Mouse (Mus musculus) MEL (cell line): Measurements from ENCODE around the gene Pabpn1l. TPM values are rescaled to one million over a fixed set of nuclear protein-coding genes. Genes with fewer than 3 reads are reported as not detected.
A peak's percentile ranks its signal among the peaks of the same experiment; 100 is the strongest.

Experiments
- DNase-seq: peaks from one replicate; pipeline ENCODE4 v3.0.0; 2011; ENCODE audit warnings: low read depth, low spot score
- H3K27ac ChIP-seq: 2 replicates; pipeline ENCODE4 v1.5.1; 2012; ENCODE audit warnings: low read depth, mild to moderate bottlenecking, control low read depth, low read length, moderate library complexity; ENCODE audit not compliant: control insufficient read depth
- H3K27me3 ChIP-seq, 2 experiments: fragments of 150-350 bp in 1 of 2; sonication (generic) in 1 of 2; 2 replicates each; pipeline ENCODE4 v1.6.1; 2012; ENCODE audit warnings: low read length in 2 of 2, mild to moderate bottlenecking in 2 of 2, improper control_type of control experiment in 1 of 2, moderate library complexity in 1 of 2; ENCODE audit not compliant: insufficient read depth in 2 of 2, control insufficient read depth in 1 of 2
- H3K36me3 ChIP-seq, 2 experiments: 2 replicates each; pipeline ENCODE4 v1.6.1; 2012 to 2014; ENCODE audit warnings: low read length in 2 of 2, improper control_type of control experiment in 1 of 2, inconsistent platforms in 1 of 2, mild to moderate bottlenecking in 1 of 2; ENCODE audit not compliant: insufficient read depth in 2 of 2, control insufficient read depth in 1 of 2
- H3K4me1 ChIP-seq, 2 experiments: fragments of 150-350 bp in 1 of 2; sonication (generic) in 1 of 2; 2 replicates each; pipeline ENCODE4 v1.6.1; 2012; ENCODE audit warnings: low read length in 2 of 2, improper control_type of control experiment in 1 of 2, mild to moderate bottlenecking in 1 of 2; ENCODE audit not compliant: insufficient read depth in 2 of 2, control insufficient read depth in 1 of 2
- H3K4me3 ChIP-seq, 2 experiments: fragments of 150-350 bp in 1 of 2; sonication (generic) in 1 of 2; 2 replicates each; pipeline ENCODE4 v1.5.1; 2012; ENCODE audit warnings: low read depth in 2 of 2, low read length in 2 of 2, mild to moderate bottlenecking in 2 of 2, moderate library complexity in 2 of 2, control low read depth in 1 of 2, improper control_type of control experiment in 1 of 2; ENCODE audit not compliant: control insufficient read depth in 1 of 2, insufficient read depth in 1 of 2
- H3K79me2 ChIP-seq: 2 replicates; pipeline ENCODE4 v1.6.1; 2012; ENCODE audit warnings: mild to moderate bottlenecking, low read length, moderate library complexity; ENCODE audit not compliant: control insufficient read depth, poor library complexity, insufficient read depth
- H3K9ac ChIP-seq: 2 replicates; pipeline ENCODE4 v1.6.1; 2012; ENCODE audit warnings: low read depth, mild to moderate bottlenecking, control low read depth, low read length, moderate library complexity; ENCODE audit not compliant: control insufficient read depth, poor library complexity, severe bottlenecking
- H3K9me3 ChIP-seq: fragments of 150-350 bp; sonication (generic); replicated peaks from 2 replicates; pipeline ENCODE4 v1.6.1; 2012; ENCODE audit warnings: mild to moderate bottlenecking, low read length, improper control_type of control experiment, moderate library complexity; ENCODE audit not compliant: insufficient read depth
- CTCF ChIP-seq, 3 experiments: IDR thresholded peaks in 2 of 3; conservative IDR thresholded peaks in 1 of 3; 2 replicates each; pipeline ENCODE4 v1.5.1; 2011 to 2012; ENCODE audit warnings: low read length in 3 of 3, low read depth in 2 of 3, mild to moderate bottlenecking in 2 of 3, improper control_type of control experiment in 1 of 3, inconsistent platforms in 1 of 3, mixed read lengths in 1 of 3, moderate library complexity in 1 of 3; ENCODE audit not compliant: control insufficient read depth in 1 of 3, insufficient read depth in 1 of 3, poor library complexity in 1 of 3, severe bottlenecking in 1 of 3
- E2F4 ChIP-seq: IDR thresholded peaks from 2 replicates; pipeline ENCODE4 v1.6.1; 2011; ENCODE audit warnings: low read depth, low read length, improper control_type of control experiment, borderline replicate concordance
- EP300 ChIP-seq, 2 experiments: IDR thresholded peaks; 2 replicates each; pipeline ENCODE4 v1.6.1; 2011; ENCODE audit warnings: improper control_type of control experiment in 2 of 2, low read length in 2 of 2, low read depth in 1 of 2, mild to moderate bottlenecking in 1 of 2
- GABPA ChIP-seq: IDR thresholded peaks from 2 replicates; pipeline ENCODE4 v1.6.1; 2012; ENCODE audit warnings: low read depth, mild to moderate bottlenecking, inconsistent platforms, low read length, improper control_type of control experiment, moderate library complexity
- KAT2A ChIP-seq: conservative IDR thresholded peaks from 2 replicates; pipeline ENCODE4 v1.6.1; 2012; ENCODE audit warnings: low read depth, low read length, improper control_type of control experiment, inconsistent platforms
- MAFK ChIP-seq: IDR thresholded peaks from 2 replicates; pipeline ENCODE4 v1.6.1; 2011; ENCODE audit warnings: low read depth, mild to moderate bottlenecking, low read length, improper control_type of control experiment, borderline replicate concordance
- MAX ChIP-seq: IDR thresholded peaks from 2 replicates; pipeline ENCODE4 v1.6.1; 2011; ENCODE audit warnings: low read length, improper control_type of control experiment
- MAZ ChIP-seq: IDR thresholded peaks from 2 replicates; pipeline ENCODE4 v1.6.1; 2012; ENCODE audit warnings: low read depth, mild to moderate bottlenecking, inconsistent platforms, low read length, improper control_type of control experiment
- NELFE ChIP-seq: IDR thresholded peaks from 2 replicates; pipeline ENCODE4 v1.6.1; 2011; ENCODE audit warnings: low read depth, low read length, improper control_type of control experiment
- NRF1 ChIP-seq: IDR thresholded peaks from 2 replicates; pipeline ENCODE4 v1.6.1; 2014; ENCODE audit warnings: low read depth, mild to moderate bottlenecking, inconsistent platforms, low read length, improper control_type of control experiment, moderate library complexity; ENCODE audit not compliant: poor library complexity, insufficient read depth, severe bottlenecking
- RAD21 ChIP-seq: IDR thresholded peaks from 2 replicates; pipeline ENCODE4 v1.6.1; 2011; ENCODE audit warnings: mild to moderate bottlenecking, low read depth, low read length, improper control_type of control experiment
- RCOR1 ChIP-seq: IDR thresholded peaks from 2 replicates; pipeline ENCODE4 v1.6.1; 2012; ENCODE audit warnings: low read depth, mild to moderate bottlenecking, inconsistent platforms, low read length, improper control_type of control experiment
- SIN3A ChIP-seq: IDR thresholded peaks from 2 replicates; pipeline ENCODE4 v1.6.1; 2012; ENCODE audit warnings: low read length, improper control_type of control experiment, inconsistent platforms
- SMC3 ChIP-seq: IDR thresholded peaks from 2 replicates; pipeline ENCODE4 v1.6.1; 2011; ENCODE audit warnings: low read depth, low read length, improper control_type of control experiment
- TCF12 ChIP-seq: IDR thresholded peaks from 2 replicates; pipeline ENCODE4 v1.6.1; 2014; ENCODE audit warnings: low read depth, mild to moderate bottlenecking, inconsistent platforms, low read length, improper control_type of control experiment, moderate library complexity
- UBTF ChIP-seq: IDR thresholded peaks from 2 replicates; pipeline ENCODE4 v1.6.1; 2012; ENCODE audit warnings: low read depth, mild to moderate bottlenecking, inconsistent platforms, low read length, improper control_type of control experiment, moderate library complexity, borderline replicate concordance; ENCODE audit not compliant: insufficient read depth
- USF1 ChIP-seq: IDR thresholded peaks from 2 replicates; pipeline ENCODE4 v1.6.1; 2014; ENCODE audit warnings: low read depth, mild to moderate bottlenecking, inconsistent platforms, low read length, improper control_type of control experiment, moderate library complexity
- ZC3H11A ChIP-seq: IDR thresholded peaks from 2 replicates; pipeline ENCODE4 v1.6.1; 2012; ENCODE audit warnings: low read depth, mild to moderate bottlenecking, inconsistent platforms, low read length, improper control_type of control experiment
- polyA plus RNA-seq, 2 experiments: library from polyadenylated mRNA; stranded (reverse) in 1 of 2; unstranded in 1 of 2; fragments of >175 nt in 1 of 2; fragments of >200 nt in 1 of 2; gene quantifications; 2 replicates each; pipeline versions ENCODE4 v1.2.1 to v1.2.4; 2012; ENCODE audit warnings: low replicate concordance in 2 of 2, low read depth in 1 of 2; ENCODE audit not compliant: insufficient read length in 2 of 2, insufficient read depth in 1 of 2, missing spikeins in 1 of 2
- total RNA-seq: library from RNA; depleted of rRNA; stranded (reverse); fragments of 300-350 nt; gene quantifications from 2 replicates; pipeline ENCODE4 v1.2.3, GENCODE M21; 2012

Gene Pabpn1l
- total and polyA plus RNA-seq, 3 experiments: 0.15 TPM; not detected in 2

- no peak for TF ChIP-seq GABPA
- TF ChIP-seq RCOR1: no peak
Measured at GRCm38 (mm10) chr8:122661138-122661537, 38.6 kb upstream of the Pabpn1l start (continued).

- Histone ChIP-seq H3K27ac (no peak overlapping the region), H3K4me1 (peaks cover 12 to 26% of the 10 kb centered on the region in 2 experiments), H3K27me3 (no peaks in the 10 kb centered on the region), H3K79me2 (peaks cover 81% of the 10 kb centered on the region), H3K4me3 (no peak overlapping the region), H3K36me3 (peaks cover 18 to 27% of the 10 kb centered on the region in 2 experiments), H3K9me3 (no peaks in the 10 kb centered on the region), H3K9ac (no peak overlapping the region)
- peak; percentile 48 for DNase-seq
- TF ChIP-seq SMC3 (peak; percentile 39), ZC3H11A (peak; percentile 54), E2F4 (no peak), MAX (no peak), CTCF (IDR thresholded peaks at IDR 0.05 in 2 of 3, conservative IDR thresholded peaks at IDR 0.05 in 1 of 3; ENCODE audit: control insufficient read depth in 1 of 3, insufficient read depth in 1 of 3, low read depth in 2 of 3, low read length in 3 of 3, poor library complexity in 1 of 3, severe bottlenecking in 1 of 3) (peak; percentile 69 to 91 (median 88)), NELFE (0 out of 2 replicates have a peak, but pooled peaks have one; percentile 7), SIN3A (0 out of 2 replicates have a peak, but pooled peaks have one; percentile 17), RAD21 (peak; percentile 5)
Measured at GRCm38 (mm10) chr8:122660022-122660421, 37.5 kb upstream of the Pabpn1l start.

GRCm38 (mm10) chr8:122658807-122659160, 36.2 kb upstream of the Pabpn1l start:
- Histone ChIP-seq H3K4me3 (no peak overlapping the region), H3K36me3 (peaks cover 18 to 30% of the 10 kb centered on the region in 2 experiments), H3K27me3 (no peaks in the 10 kb centered on the region)

GRCm38 (mm10) chr8:122658149-122658806, 35.7 kb upstream of the Pabpn1l start:
- Histone ChIP-seq H3K9me3 (no peaks in the 10 kb centered on the region), H3K36me3 (peaks cover 18 to 30% of the 10 kb centered on the region in 2 experiments), H3K4me1 (peaks cover 12 to 26% of the 10 kb centered on the region in 2 experiments), H3K27me3 (no peaks in the 10 kb centered on the region), H3K9ac (no peak overlapping the region), H3K79me2 (peaks cover 69% of the 10 kb centered on the region), H3K4me3 (no peak overlapping the region), H3K27ac (no peak overlapping the region)
- TF ChIP-seq MAFK (no peak), EP300 (IDR thresholded peaks at IDR 0.05; ENCODE audit: low read depth in 1 of 2, low read length in 2 of 2) (no peak), KAT2A (no peak), SMC3 (no peak), TCF12 (no peak), NELFE (no peak)
- DNase-seq: no peak

More at GRCm38 (mm10) chr8:122658807-122659160, 36.2 kb upstream of the Pabpn1l start:
- TF ChIP-seq NRF1 (no peak), MAZ (no peak), UBTF (no peak), USF1 (no peak), TCF12 (no peak)
- TF ChIP-seq, all 39 proteins: peak for 0
- Histone ChIP-seq H3K9ac (no peak overlapping the region), H3K79me2 (peaks cover 72% of the 10 kb centered on the region), H3K9me3 (no peaks in the 10 kb centered on the region), H3K27ac (no peak overlapping the region), H3K4me1 (peaks cover 12 to 26% of the 10 kb centered on the region in 2 experiments)
- no peak for DNase-seq
